In genomic region chr15:8279929-8280610, GRCm38 (mm10) we compare ENCODE assay signal across 9 mouse cellular contexts.
DNase-seq lines count a peak whose midpoint lies in the region; ATAC-seq and TF ChIP-seq lines count a peak whose summit lies in the region.
"Had no signal": no experiment of that assay in that cellular context is flagged by ENCODE, and none has a peak within 500 bp of the region (broad histone marks: within the 10 kb centered on the region; RNA-seq: fewer than 3 reads in every experiment).

No protein-coding gene starts in this region.

- H3K9ac ChIP-seq in forebrain, postnatal 0 days: no peak overlapping the region
- H3K9ac ChIP-seq in hindbrain, embryonic 13.5 days: no peak overlapping the region
- H3K9ac ChIP-seq in midbrain, embryonic 14.5 days (replicated peaks; ENCODE audit: low read length): no peak overlapping the region

- WGBS in forebrain, postnatal 0 days: 60% methylated on average over 20 of the region's 20 CpGs
- WGBS in hindbrain, embryonic 13.5 days: 63% methylated on average over 20 of the region's 20 CpGs
- 72% methylated on average over 20 of the region's 20 CpGs for WGBS in midbrain, embryonic 14.5 days

- H3K36me3 ChIP-seq in forebrain, postnatal 0 days (ENCODE audit: insufficient read depth): no peaks in the 10 kb centered on the region
- H3K36me3 ChIP-seq in hindbrain, embryonic 13.5 days: peaks cover 6% of the 10 kb centered on the region
- no peaks in the 10 kb centered on the region; the same call in 1 of the 2 replicates for H3K36me3 ChIP-seq in midbrain, embryonic 14.5 days (ENCODE audit: control insufficient read depth, insufficient read depth, low read length)

- H3K9me3 ChIP-seq in forebrain, postnatal 0 days (ENCODE audit: low read length): no peaks in the 10 kb centered on the region
- H3K9me3 ChIP-seq in hindbrain, embryonic 13.5 days: peaks cover 4% of the 10 kb centered on the region
- H3K9me3 ChIP-seq in midbrain, embryonic 14.5 days (ENCODE audit: control insufficient read depth, low read length): no peaks in the 10 kb centered on the region

- peak overlapping the region; percentile 23 for H3K4me3 ChIP-seq in forebrain, postnatal 0 days (ENCODE audit: low read depth, low read length)
- peak overlapping the region; percentile 26; the same call in 1 of the 2 replicates for H3K4me3 ChIP-seq in hindbrain, embryonic 13.5 days
- no peak overlapping the region for H3K4me3 ChIP-seq in midbrain, embryonic 14.5 days (replicated peaks; ENCODE audit: low read depth, low read length)

- no peaks in the 10 kb centered on the region for H3K4me1 ChIP-seq in forebrain, postnatal 0 days (ENCODE audit: insufficient read depth)
- H3K4me1 ChIP-seq in hindbrain, embryonic 13.5 days (replicated peaks): 0 out of 2 replicates have a peak, but pooled peaks cover 2% of the 10 kb centered on the region
- H3K4me1 ChIP-seq in midbrain, embryonic 14.5 days (ENCODE audit: control insufficient read depth, insufficient read depth, low read length): no peaks in the 10 kb centered on the region

- TF ChIP-seq CTCF in forebrain, postnatal 0 days (IDR thresholded peaks at IDR 0.05; ENCODE audit: low read depth): no peak

- peak; percentile 15 for DNase-seq in cerebellum, adult 11 months
- DNase-seq in cerebellum, adult 8-10 months: no peak
- DNase-seq in adrenal gland, postnatal 25 days: peak; percentile 76
- no peak for DNase-seq in forebrain, postnatal 0 days
- DNase-seq in liver: peak; percentile 29
- DNase-seq in midbrain, embryonic 14.5 days: peak; percentile 54
- DNase-seq in frontal cortex, postnatal 36 days (ENCODE audit: low spot score in 2 of 2): no peak

- peak overlapping the region; percentile 47 for H3K4me2 ChIP-seq in forebrain, postnatal 0 days (ENCODE audit: low read depth)
- H3K4me2 ChIP-seq in hindbrain, embryonic 13.5 days: peak overlapping the region; percentile 55
- H3K4me2 ChIP-seq in midbrain, embryonic 14.5 days (ENCODE audit: low read length): peak overlapping the region; percentile 49

- ATAC-seq in forebrain, postnatal 0 days: peak; percentile 42
- 0 out of 2 replicates have a peak, but pooled peaks have one; percentile 61 for ATAC-seq in hindbrain, embryonic 13.5 days (ENCODE audit: low FRiP score)
- ATAC-seq in midbrain, embryonic 14.5 days (ENCODE audit: low FRiP score, low TSS enrichment): peak; percentile 53; the same call in 1 of the 2 replicates

- H3K27me3 ChIP-seq in forebrain, postnatal 0 days (ENCODE audit: insufficient read depth, low read length): no peaks in the 10 kb centered on the region
- H3K27me3 ChIP-seq in hindbrain, embryonic 13.5 days: no peaks in the 10 kb centered on the region
- no peaks in the 10 kb centered on the region for H3K27me3 ChIP-seq in midbrain, embryonic 14.5 days (ENCODE audit: control insufficient read depth, insufficient read depth, low read length)

- H3K27ac ChIP-seq in forebrain, postnatal 0 days (ENCODE audit: low read depth, low read length): no peak overlapping the region
- no peak overlapping the region for H3K27ac ChIP-seq in hindbrain, embryonic 13.5 days
- H3K27ac ChIP-seq in midbrain, embryonic 14.5 days (replicated peaks; ENCODE audit: low read depth, low read length): no peak overlapping the region
- H3K27ac ChIP-seq: layer of hippocampus, adult 2 months had no signal

Comparison
In these comparisons a context has a peak if more than half of its experiments do, and no peak if none do; other contexts are left out.
1. DNase-seq: peak in cerebellum, adult 11 months (single experiment), adrenal gland, postnatal 25 days (single experiment), liver (single experiment) and midbrain, embryonic 14.5 days (single experiment); none in cerebellum, adult 8-10 months (single experiment), forebrain, postnatal 0 days (single experiment) and frontal cortex, postnatal 36 days (0 of 2).
2. Peak in every context shown above with its lines, with median percentiles within 50 percentile points of each other: ATAC-seq and H3K4me2 ChIP-seq.